Mouse (Mus musculus) ovary, adult 18-20 months (tissue): Measurements from ENCODE around the gene Gng2.

Experiments used
- DNase-seq: peaks from one replicate; pipeline ENCODE4 v3.0.0; 2022; ENCODE audit warnings: low spot score, mixed read lengths

Gng2 gene

GRCm38 (mm10) chr14:19977271-19978024 is at the start of gene Gng2:
Gene Gng2 (minus strand): TSS chr14:19977627.
- DNase-seq = no peak

GRCm38 (mm10) chr14:20024888-20025719 is 47.7 kb upstream of the Gng2 start:
- DNase-seq = no peak

GRCm38 (mm10) chr14:20023939-20024338 is 46.5 kb upstream of the Gng2 start:
- no peak for DNase-seq

- DNase-seq = no peak
Measured at GRCm38 (mm10) chr14:20019486-20019885, 42.1 kb upstream of the Gng2 start.

- no peak for DNase-seq
Measured at GRCm38 (mm10) chr14:20012506-20013275, 35.3 kb upstream of the Gng2 start.

GRCm38 (mm10) chr14:20007446-20007845 is 30.0 kb upstream of the Gng2 start:
- no peak for DNase-seq

GRCm38 (mm10) chr14:20004777-20005289 is 27.4 kb upstream of the Gng2 start:
- DNase-seq = no peak

GRCm38 (mm10) chr14:19996853-19997252 is 19.4 kb upstream of the Gng2 start:
- DNase-seq = no peak

- DNase-seq = no peak
Measured at GRCm38 (mm10) chr14:19995943-19996342, 18.5 kb upstream of the Gng2 start.

GRCm38 (mm10) chr14:19994068-19994467 is 16.6 kb upstream of the Gng2 start:
- no peak for DNase-seq

- DNase-seq = no peak
Measured at GRCm38 (mm10) chr14:19993570-19993883, 16.1 kb upstream of the Gng2 start.

- DNase-seq = no peak
Measured at GRCm38 (mm10) chr14:19992873-19993569, 15.6 kb upstream of the Gng2 start.

- no peak for DNase-seq
Measured at GRCm38 (mm10) chr14:19991861-19992260, 14.4 kb upstream of the Gng2 start.

- no peak for DNase-seq
Measured at GRCm38 (mm10) chr14:19990436-19990993, 13.1 kb upstream of the Gng2 start.

GRCm38 (mm10) chr14:19988410-19988809 is 11.0 kb upstream of the Gng2 start:
- no peak for DNase-seq

GRCm38 (mm10) chr14:19987358-19987834 is 10.0 kb upstream of the Gng2 start:
- no peak for DNase-seq

GRCm38 (mm10) chr14:19986614-19987357 is 9.4 kb upstream of the Gng2 start:
- peak; percentile 16 for DNase-seq

- DNase-seq = no peak
Measured at GRCm38 (mm10) chr14:19985912-19986613, 8.6 kb upstream of the Gng2 start.

- DNase-seq = no peak
Measured at GRCm38 (mm10) chr14:19985107-19985911, 7.9 kb upstream of the Gng2 start.
